Mouse (Mus musculus) hindbrain, embryonic 14.5 days (tissue): ENCODE data around the gene Gm11937. TPM values are rescaled to one million over a fixed set of nuclear protein-coding genes. Genes with fewer than 3 reads are reported as not detected.
A peak's percentile ranks its signal among the peaks of the same experiment; 100 is the strongest.
"Not testable (repeated sequence)": the region's sequence is repeated elsewhere in the genome, so short reads cannot be mapped to it uniquely, and the experiment has no call there.

Source experiments
- ATAC-seq: fragments of 200-750 bp; cut with Nextera tagmentation; 2 replicates; pipeline ENCODE4 v1.8.0; 2017; ENCODE audit warnings: moderate number of reproducible peaks, mild to moderate bottlenecking, moderate TSS enrichment, moderate library complexity; ENCODE audit not compliant: low FRiP score
- DNase-seq: peaks from one replicate; pipeline ENCODE4 v3.0.0-alpha.2; 2015; ENCODE audit warnings: low spot score
- H3K27ac ChIP-seq: fragments of 300-500 bp; sonication (generic); 2 replicates; pipeline ENCODE4 v1.5.1; 2014; ENCODE audit warnings: mild to moderate bottlenecking, moderate library complexity
- H3K27me3 ChIP-seq: fragments of 300-500 bp; sonication (generic); 2 replicates; pipeline ENCODE4 v1.6.1; 2014; ENCODE audit warnings: mild to moderate bottlenecking, low read length, mixed read lengths; ENCODE audit not compliant: control insufficient read depth, insufficient read depth
- H3K36me3 ChIP-seq: fragments of 300-500 bp; sonication (generic); replicated peaks from 2 replicates; pipeline ENCODE4 v1.6.1; 2014; ENCODE audit not compliant: control insufficient read depth, insufficient read depth
- H3K4me1 ChIP-seq: fragments of 300-500 bp; sonication (generic); replicated peaks from 2 replicates; pipeline ENCODE4 v1.6.1; 2014; ENCODE audit warnings: antibody characterized with exemption, low read length, mixed read lengths; ENCODE audit not compliant: control insufficient read depth, insufficient read depth
- H3K4me2 ChIP-seq: fragments of 300-500 bp; sonication (generic); replicated peaks from 2 replicates; pipeline ENCODE4 v1.6.1; 2014; ENCODE audit warnings: mild to moderate bottlenecking, moderate library complexity
- H3K4me3 ChIP-seq: fragments of 300-500 bp; sonication (generic); replicated peaks from 2 replicates; pipeline ENCODE4 v1.5.1; 2014; ENCODE audit warnings: mild to moderate bottlenecking, low read length
- H3K9ac ChIP-seq: fragments of 300-500 bp; sonication (generic); 2 replicates; pipeline ENCODE4 v1.6.1; 2014
- H3K9me3 ChIP-seq: fragments of 300-500 bp; sonication (generic); 2 replicates; pipeline ENCODE4 v1.6.1; 2016; ENCODE audit warnings: low read length; ENCODE audit not compliant: control insufficient read depth
- WGBS: fragments of 180-500 bp; shearing (Covaris S2); extraction: QIAGEN DNeasy Blood & Tissue Kit; methylation state at CpG from one replicate; pipeline ENCODE4 v1.1.7; 2014; 5-methylcytosine and 5-hydroxymethylcytosine counted together
- polyA plus RNA-seq: library from polyadenylated mRNA; unstranded; fragments of >200 nt; fragmentation: Nextera tagmentation; extraction: Ambion mirVana; gene quantifications from 2 replicates; pipeline ENCODE4 v1.2.1, GENCODE M21; 2014

Gene Gm11937
- not detected in 2 replicates for polyA plus RNA-seq

DNA sequence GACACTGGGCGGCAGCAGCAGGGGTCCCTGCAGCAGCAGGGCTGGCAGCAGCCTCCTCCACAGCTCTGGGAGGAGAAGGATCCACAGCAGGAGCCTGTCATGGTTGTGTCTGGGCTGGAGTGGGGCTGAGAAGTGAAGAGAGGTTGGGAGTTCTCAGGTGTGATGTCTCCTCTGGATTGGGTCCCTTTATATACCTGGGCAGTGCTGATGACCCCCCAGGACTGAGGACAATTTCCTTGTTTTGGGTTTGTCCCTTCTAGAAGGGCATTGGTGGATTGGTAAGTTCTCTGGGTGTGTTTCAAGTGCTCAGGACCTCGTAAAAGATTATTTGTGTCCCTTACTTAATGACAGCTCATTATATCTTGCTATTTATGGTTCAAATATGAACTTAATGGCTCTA is at the start of gene Gm11937:
Gene Gm11937, minus strand, starts transcription at position 101 of the 400 bp plus-strand sequence.
- ATAC-seq, H3K27ac ChIP-seq, H3K9me3 ChIP-seq, H3K36me3 ChIP-seq, H3K27me3 ChIP-seq, H3K4me2 ChIP-seq, DNase-seq, H3K4me1 ChIP-seq, H3K4me3 ChIP-seq, H3K9ac ChIP-seq: not testable (repeated sequence)
- WGBS, result 79% methylated on average over 1 of the region's 2 CpGs

DNA sequence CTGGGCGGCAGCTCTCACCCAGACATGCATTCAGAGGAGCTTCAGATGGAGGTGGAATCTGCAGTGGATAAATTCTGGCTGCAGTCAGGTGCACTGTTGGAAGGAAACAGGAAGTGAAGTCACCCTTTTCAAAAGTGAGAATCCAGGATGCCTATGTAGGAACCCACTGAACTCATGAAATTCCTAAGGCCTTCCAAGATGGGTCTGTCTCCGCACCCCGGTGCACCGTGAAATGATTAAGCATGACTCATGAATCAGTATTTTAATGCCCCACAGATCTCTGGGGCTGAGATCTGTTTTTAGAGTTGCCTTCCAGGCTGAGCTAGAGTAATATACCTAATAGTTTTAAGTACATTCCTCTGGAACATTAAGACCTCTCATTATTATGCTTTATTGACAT is 49.3 kb upstream of the Gm11937 start:
- no peaks in the 10 kb centered on the region for H3K36me3 ChIP-seq
- no peak for DNase-seq
- no peak for ATAC-seq
- H3K4me3 ChIP-seq, result no peak overlapping the region
- no peak overlapping the region for H3K4me2 ChIP-seq
- H3K9ac ChIP-seq, result no peak overlapping the region
- 91% methylated on average over 4 of the region's 4 CpGs for WGBS
- H3K9me3 ChIP-seq, result no peaks in the 10 kb centered on the region
- no peak overlapping the region for H3K27ac ChIP-seq
- H3K4me1 ChIP-seq, result no peaks in the 10 kb centered on the region
- H3K27me3 ChIP-seq, result no peaks in the 10 kb centered on the region

DNA sequence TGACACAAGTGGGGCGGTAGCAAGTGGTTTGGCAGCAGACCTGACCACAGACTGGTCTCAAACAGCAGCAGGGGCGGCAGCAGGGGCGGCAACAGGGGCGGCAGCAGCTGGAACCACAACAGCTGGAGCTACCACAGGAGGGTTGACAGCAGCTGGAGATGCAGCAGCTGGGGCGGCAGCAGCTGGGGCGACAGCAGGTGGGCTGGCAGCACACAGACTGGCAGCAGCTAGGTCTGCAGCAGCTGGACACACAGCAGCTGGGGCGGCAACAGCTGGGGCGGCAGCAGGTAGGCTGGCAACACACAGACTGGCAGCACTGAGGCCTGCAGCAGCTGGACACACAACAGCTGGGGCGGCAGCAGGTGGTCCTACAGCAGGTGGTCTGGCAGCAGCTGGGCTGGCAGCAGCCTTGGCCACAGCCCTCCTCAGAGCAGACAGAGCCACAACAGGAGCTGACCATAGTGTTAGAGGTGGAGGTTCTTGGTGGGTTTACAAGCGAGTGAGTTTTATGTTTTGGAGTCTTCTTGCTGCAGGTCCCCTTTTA is 48.5 kb upstream of the Gm11937 start, which contains the start of gene Gm11563:
Gene Gm11563, minus strand, starts transcription at position 494 of the 544 bp plus-strand sequence.
- WGBS, result 65% methylated on average over 9 of the region's 10 CpGs
- not testable (repeated sequence) for H3K9ac ChIP-seq, H3K4me2 ChIP-seq, H3K4me3 ChIP-seq, H3K9me3 ChIP-seq, DNase-seq, H3K27me3 ChIP-seq, H3K27ac ChIP-seq, H3K36me3 ChIP-seq, H3K4me1 ChIP-seq, ATAC-seq

DNA sequence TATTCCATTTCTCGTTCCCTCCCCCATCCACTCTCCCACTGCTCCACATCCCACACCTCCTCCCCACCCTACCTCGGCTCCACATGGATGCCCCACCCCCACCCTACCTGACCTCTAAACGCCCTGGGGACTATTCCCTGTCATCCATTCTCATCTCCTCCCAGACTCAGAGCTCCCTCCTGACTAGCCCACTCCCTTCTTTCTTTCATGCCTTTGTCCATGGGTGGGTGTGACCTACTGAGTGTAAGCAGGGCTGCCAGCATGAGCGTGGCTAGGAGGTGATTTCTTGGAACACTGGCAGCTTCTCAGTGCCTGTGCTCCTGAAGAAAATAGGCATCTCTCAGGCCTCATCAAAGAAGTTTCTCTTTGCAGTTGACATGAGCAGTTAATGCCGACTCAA is 47.1 kb upstream of the Gm11937 start:
- Histone ChIP-seq H3K27me3 (no peaks in the 10 kb centered on the region), H3K4me3 (no peak overlapping the region), H3K36me3 (no peaks in the 10 kb centered on the region), H3K4me1 (no peaks in the 10 kb centered on the region), H3K9me3 (no peaks in the 10 kb centered on the region), H3K27ac (no peak overlapping the region), H3K4me2 (no peak overlapping the region), H3K9ac (no peak overlapping the region)
- DNase-seq, result no peak
- no peak for ATAC-seq
- 56% methylated on average over 5 of the region's 5 CpGs for WGBS

DNA sequence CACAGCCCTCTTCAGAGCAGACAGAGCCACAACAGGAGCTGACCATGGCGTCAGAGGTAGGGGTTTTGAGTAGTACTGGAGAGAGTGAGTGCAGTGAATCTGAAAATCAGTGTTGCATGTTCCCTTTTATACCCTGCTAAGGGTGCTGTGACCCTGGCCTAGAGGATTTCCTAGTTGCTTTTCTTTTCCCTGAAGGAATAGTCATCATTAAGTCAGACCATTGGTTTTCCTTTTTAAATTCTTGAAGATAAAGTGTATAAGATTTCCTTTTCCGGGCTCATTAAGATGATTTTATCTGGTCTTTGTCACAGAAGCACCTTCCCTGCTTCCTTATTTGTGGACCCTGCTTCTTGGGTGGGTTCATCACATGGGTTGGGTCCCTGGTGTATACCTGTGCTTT is 40.1 kb upstream of the Gm11937 start, which contains the start of gene Gm11555:
Gene Gm11555, minus strand, starts transcription at position 101 of the 400 bp plus-strand sequence.
- H3K36me3 ChIP-seq, result no peaks in the 10 kb centered on the region
- H3K4me2 ChIP-seq, result no peak within 1 kb of the TSS
- ATAC-seq (no peak), DNase-seq (no peak)
- H3K9ac ChIP-seq, result no peak within 1 kb of the TSS
- 82% methylated on average over 2 of the region's 2 CpGs for WGBS
- H3K27ac ChIP-seq, result no peak within 1 kb of the TSS
- H3K4me1 ChIP-seq, result no peaks in the 10 kb centered on the region
- no peak within 1 kb of the TSS for H3K4me3 ChIP-seq
- no peaks in the 10 kb centered on the region for H3K9me3 ChIP-seq
- no peaks in the 10 kb centered on the region for H3K27me3 ChIP-seq

DNA sequence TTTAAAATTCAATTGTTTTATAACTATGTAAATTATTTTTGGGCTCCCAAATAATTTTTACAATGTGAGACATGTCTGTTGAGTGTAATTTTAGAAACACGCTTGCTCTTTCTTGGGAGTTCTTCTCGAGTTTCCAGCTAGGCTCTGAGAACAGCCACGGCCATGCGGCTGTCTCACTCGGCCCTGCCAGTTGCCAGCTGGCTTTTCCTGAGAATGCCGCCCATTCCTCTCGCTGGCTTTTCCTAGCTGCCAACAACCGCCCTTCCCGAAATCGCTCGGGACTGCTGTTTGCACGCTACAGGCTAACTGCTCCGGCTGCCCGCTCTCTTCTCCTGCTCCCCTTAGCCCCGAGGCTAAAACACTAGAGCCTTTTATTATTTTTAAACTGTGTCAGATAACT is 36.5 kb upstream of the Gm11937 start:
- H3K27me3 ChIP-seq, result no peaks in the 10 kb centered on the region
- ATAC-seq (no peak), DNase-seq (no peak)
- H3K27ac ChIP-seq, result no peak overlapping the region
- 88% methylated on average over 15 of the region's 15 CpGs for WGBS
- no peaks in the 10 kb centered on the region for H3K4me1 ChIP-seq
- H3K4me2 ChIP-seq, result no peak overlapping the region
- no peak overlapping the region for H3K4me3 ChIP-seq
- no peaks in the 10 kb centered on the region for H3K9me3 ChIP-seq
- no peaks in the 10 kb centered on the region for H3K36me3 ChIP-seq
- no peak overlapping the region for H3K9ac ChIP-seq

DNA sequence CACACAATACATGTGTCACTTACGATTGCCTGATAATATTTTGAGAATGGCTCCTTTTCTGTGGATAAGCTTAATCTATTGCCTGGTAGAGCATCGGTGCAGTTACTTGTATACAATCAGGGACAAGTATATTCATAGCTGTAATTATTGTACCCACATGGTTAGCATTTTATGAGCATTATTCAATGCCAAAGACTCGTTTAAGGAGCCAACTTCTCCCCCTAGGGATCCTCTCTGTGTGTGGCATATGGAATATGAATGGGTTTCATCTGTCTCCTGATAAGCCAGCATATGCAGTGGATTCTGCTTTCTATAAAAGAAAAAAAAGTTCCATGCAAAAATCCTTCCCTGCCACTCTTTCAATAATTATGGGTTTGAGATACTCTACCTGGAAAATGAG is 34.4 kb upstream of the Gm11937 start:
- no peak for ATAC-seq
- WGBS, result 61% methylated on average over 3 of the region's 3 CpGs
- H3K27me3 ChIP-seq, result no peaks in the 10 kb centered on the region
- no peak overlapping the region for H3K9ac ChIP-seq
- no peaks in the 10 kb centered on the region for H3K9me3 ChIP-seq
- H3K27ac ChIP-seq, result no peak overlapping the region
- DNase-seq, result peak; percentile 26
- H3K4me3 ChIP-seq, result no peak overlapping the region
- no peak overlapping the region for H3K4me2 ChIP-seq
- no peaks in the 10 kb centered on the region for H3K36me3 ChIP-seq
- H3K4me1 ChIP-seq, result no peaks in the 10 kb centered on the region

DNA sequence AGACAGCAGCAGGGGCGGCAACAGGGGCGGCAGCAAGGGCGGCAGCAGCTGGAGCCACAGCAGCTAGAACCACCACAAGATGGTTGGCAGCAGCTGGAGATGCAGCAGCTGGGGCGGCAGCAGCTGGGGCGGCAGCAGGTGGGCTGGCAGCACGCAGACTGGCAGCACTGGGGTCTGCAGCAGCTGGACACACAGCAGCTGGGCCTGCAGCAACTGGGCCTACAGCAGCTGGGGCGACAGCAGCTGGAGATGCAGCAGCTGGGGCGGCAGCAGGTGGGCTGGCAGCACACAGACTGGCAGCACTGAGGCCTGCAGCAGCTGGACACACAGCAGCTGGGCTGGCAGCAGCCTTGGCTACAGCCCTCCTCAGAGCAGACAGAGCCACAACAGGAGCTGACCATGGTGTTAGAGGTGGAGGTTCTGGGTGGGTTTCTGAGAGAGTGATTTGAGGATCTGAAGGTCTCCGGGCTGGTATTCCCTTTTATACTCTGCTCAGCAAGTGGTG is 33.7 kb upstream of the Gm11937 start, which contains the start of gene Krtap4-7:
Gene Krtap4-7, minus strand, starts transcription at position 455 of the 505 bp plus-strand sequence.
- WGBS, result 82% methylated on average over 9 of the region's 9 CpGs
- not testable (repeated sequence) for ATAC-seq, H3K9me3 ChIP-seq

DNA sequence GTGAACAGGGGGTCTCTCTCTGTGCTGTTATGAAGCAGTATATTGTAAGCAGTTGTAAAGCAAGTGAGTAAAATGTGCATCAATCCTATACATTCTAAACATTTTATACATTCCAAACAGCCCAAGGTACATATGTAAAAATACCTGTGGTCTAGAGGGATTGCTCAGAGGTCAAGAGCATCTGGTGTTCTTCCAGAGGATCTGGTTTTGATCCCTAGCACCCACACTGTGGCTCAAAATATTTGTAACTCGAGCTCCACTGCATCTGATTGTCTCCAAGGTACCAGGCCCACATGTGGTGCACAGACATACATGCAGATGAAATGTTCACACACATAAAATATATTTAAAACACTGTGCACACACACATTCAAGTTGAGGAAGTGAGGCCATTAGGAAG is 30.9 kb upstream of the Gm11937 start:
- Histone ChIP-seq H3K4me2 (no peak overlapping the region), H3K9me3 (no peaks in the 10 kb centered on the region), H3K27me3 (no peaks in the 10 kb centered on the region), H3K9ac (no peak overlapping the region), H3K4me3 (no peak overlapping the region), H3K4me1 (no peaks in the 10 kb centered on the region), H3K27ac (no peak overlapping the region), H3K36me3 (no peaks in the 10 kb centered on the region)
- DNase-seq (no peak), ATAC-seq (no peak)
- WGBS, result 36% methylated on average over 1 of the region's 1 CpGs

More for the DNA sequence above, 33.7 kb upstream of the Gm11937 start, which contains the start of gene Krtap4-7:
- H3K9ac ChIP-seq, H3K27ac ChIP-seq, H3K4me1 ChIP-seq, DNase-seq, H3K4me2 ChIP-seq, H3K4me3 ChIP-seq, H3K27me3 ChIP-seq, H3K36me3 ChIP-seq: not testable (repeated sequence)
